Mouse (Mus musculus): Measurements from ENCODE around the gene Ubox5. TPM values are rescaled to one million over a fixed set of nuclear protein-coding genes. Genes with fewer than 3 reads are reported as not detected.
A peak's percentile ranks its signal among the peaks of the same experiment; 100 is the strongest.

The Ubox5 gene
- 10.8 and 11.0 TPM in 2 replicates for polyA plus RNA-seq (2015; fragmentation: Nextera tagmentation; extraction: Ambion mirVana)

DNA sequence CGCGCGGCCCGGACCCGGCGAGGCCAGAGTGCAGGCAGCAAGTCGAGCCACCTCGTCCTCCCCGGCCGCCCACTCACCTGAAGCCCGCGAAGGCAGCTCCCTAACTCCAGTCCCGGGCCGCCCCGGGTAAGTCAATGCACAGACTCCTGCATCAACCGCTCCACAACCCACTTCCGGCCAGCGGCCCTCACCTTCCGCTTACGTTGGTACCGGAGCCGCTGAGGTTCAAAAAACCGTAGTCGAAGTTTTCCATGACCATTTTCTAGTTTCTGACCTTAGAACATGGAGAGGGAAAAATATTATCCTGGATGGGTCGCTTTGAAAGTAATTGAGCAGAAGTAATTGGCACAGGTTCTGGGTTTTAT, at the start of gene Ubox5, which contains the start of gene Fastkd5:
Gene Ubox5, minus strand, starts transcription at position 200 of the 365 bp plus-strand sequence.
Gene Fastkd5, minus strand, starts transcription at position 189 of the 365 bp plus-strand sequence.
- Histone ChIP-seq H3K4me2 (peak within 1 kb of the TSS; percentile 81), H3K27me3 (peaks cover 14% of the 10 kb centered on the region), H3K9me3 (no peaks in the 10 kb centered on the region), H3K27ac (peak within 1 kb of the TSS; percentile 82), H3K36me3 (peaks cover 23% of the 10 kb centered on the region), H3K4me3 (peak within 1 kb of the TSS; percentile 100), H3K4me1 (peaks cover 16% of the 10 kb centered on the region), H3K9ac (peak within 1 kb of the TSS; percentile 96)
- WGBS = under 1% methylated on average over 25 of the region's 25 CpGs
- ATAC-seq (ENCODE audit: insufficient number of reproducible peaks, low FRiP score, low TSS enrichment, low read depth) = peak; percentile 66; the same call in 1 of the 2 replicates

GRCm38 (mm10) chr2:130679154-130679553, 49.3 kb upstream of the Ubox5 start:
- WGBS = 92% methylated on average over 12 of the region's 12 CpGs

GRCm38 (mm10) chr2:130677211-130677610, 47.4 kb upstream of the Ubox5 start:
- no peaks in the 10 kb centered on the region for H3K9me3 ChIP-seq
- no peak overlapping the region for H3K4me3 ChIP-seq
- WGBS = 80% methylated on average over 10 of the region's 10 CpGs
- H3K4me1 ChIP-seq = no peaks in the 10 kb centered on the region
- H3K36me3 ChIP-seq = peaks cover 89% of the 10 kb centered on the region
- H3K27me3 ChIP-seq = no peaks in the 10 kb centered on the region
- H3K9ac ChIP-seq = no peak overlapping the region
- no peak overlapping the region for H3K27ac ChIP-seq
- no peak for ATAC-seq (ENCODE audit: insufficient number of reproducible peaks, low FRiP score, low TSS enrichment, low read depth)
- H3K4me2 ChIP-seq = no peak overlapping the region

More at GRCm38 (mm10) chr2:130679154-130679553, 49.3 kb upstream of the Ubox5 start:
- no peak overlapping the region for H3K4me3 ChIP-seq
- H3K36me3 ChIP-seq = peaks cover 92% of the 10 kb centered on the region
- no peaks in the 10 kb centered on the region for H3K9me3 ChIP-seq
- no peak overlapping the region for H3K4me2 ChIP-seq
- no peak overlapping the region for H3K9ac ChIP-seq
- ATAC-seq (ENCODE audit: insufficient number of reproducible peaks, low FRiP score, low TSS enrichment, low read depth) = no peak
- no peaks in the 10 kb centered on the region for H3K27me3 ChIP-seq
- H3K27ac ChIP-seq = no peak overlapping the region
- H3K4me1 ChIP-seq = no peaks in the 10 kb centered on the region

DNA sequence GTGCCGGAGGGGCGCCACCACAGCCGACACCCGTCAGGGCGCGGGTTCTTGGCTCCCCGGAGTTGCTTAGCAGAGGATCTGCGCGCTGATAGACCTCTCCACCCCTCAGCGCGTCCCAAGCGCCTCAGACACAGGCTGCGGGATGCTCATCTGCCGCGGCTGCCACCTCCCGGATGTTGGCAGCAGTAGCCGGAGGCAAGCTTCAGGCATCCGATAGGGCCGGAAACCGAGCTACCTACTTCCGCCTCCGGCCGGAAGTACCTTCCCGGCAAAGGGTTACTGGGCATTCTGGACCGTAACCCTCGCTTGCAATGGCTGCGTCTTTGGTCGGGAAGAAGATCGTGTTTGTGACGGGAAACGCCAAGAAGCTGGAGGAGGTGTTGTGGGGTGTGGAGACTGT, 37.7 kb upstream of the Ubox5 start, which contains the start of gene Itpa:
Gene Itpa, plus strand, starts transcription at position 52 of the 400 bp plus-strand sequence.
- under 1% methylated on average over 31 of the region's 31 CpGs for WGBS
- peak within 1 kb of the TSS; percentile 65 for H3K9ac ChIP-seq
- ATAC-seq (ENCODE audit: insufficient number of reproducible peaks, low FRiP score, low TSS enrichment, low read depth) = peak; percentile 25; the same call in 1 of the 2 replicates

GRCm38 (mm10) chr2:130664102-130664701, 34.4 kb upstream of the Ubox5 start, which contains the start of gene Ddrgk1:
Gene Ddrgk1, minus strand, starts transcription at chr2:130664659.
- H3K27me3 ChIP-seq = no peaks in the 10 kb centered on the region
- peaks cover 40% of the 10 kb centered on the region for H3K36me3 ChIP-seq
- peak; percentile 97 for ATAC-seq (ENCODE audit: insufficient number of reproducible peaks, low FRiP score, low TSS enrichment, low read depth)
- no peaks in the 10 kb centered on the region for H3K9me3 ChIP-seq
- peak within 1 kb of the TSS; percentile 76 for H3K4me2 ChIP-seq
- H3K4me3 ChIP-seq = peak within 1 kb of the TSS; percentile 70
- H3K27ac ChIP-seq = peak within 1 kb of the TSS; percentile 99
- peak within 1 kb of the TSS; percentile 85 for H3K9ac ChIP-seq
- H3K4me1 ChIP-seq = peaks cover 34% of the 10 kb centered on the region
- WGBS = under 1% methylated on average over 40 of the region's 40 CpGs

More for the DNA sequence above, 37.7 kb upstream of the Ubox5 start, which contains the start of gene Itpa:
- peak within 1 kb of the TSS; percentile 69 for H3K4me3 ChIP-seq
- H3K9me3 ChIP-seq = no peaks in the 10 kb centered on the region
- H3K36me3 ChIP-seq = peaks cover 27% of the 10 kb centered on the region
- H3K4me1 ChIP-seq = peaks cover 36% of the 10 kb centered on the region
- H3K27ac ChIP-seq = peak within 1 kb of the TSS; percentile 90
- no peaks in the 10 kb centered on the region for H3K27me3 ChIP-seq
- H3K4me2 ChIP-seq = peak within 1 kb of the TSS; percentile 75

DNA sequence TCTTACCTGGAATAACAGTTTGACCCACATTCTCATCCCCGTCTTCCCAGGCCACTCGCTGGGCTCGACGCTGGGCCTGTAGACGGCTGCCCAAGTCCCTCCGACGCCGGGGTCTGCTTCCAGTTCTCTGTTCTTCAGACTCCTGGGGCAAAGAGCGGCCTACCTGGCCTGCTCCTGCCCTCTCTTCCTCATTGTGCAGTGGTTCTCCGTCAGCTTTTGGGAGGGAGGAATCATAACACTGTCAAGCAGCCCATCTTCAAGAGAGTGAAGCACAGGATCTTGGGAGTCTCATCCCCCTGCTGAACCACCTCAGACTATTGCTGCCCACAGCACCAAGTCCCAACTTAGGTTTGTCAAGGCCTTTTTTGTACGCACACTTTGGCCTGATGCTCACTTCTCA, 33.5 kb upstream of the Ubox5 start:
- Histone ChIP-seq H3K9me3 (no peaks in the 10 kb centered on the region), H3K27ac (no peak overlapping the region), H3K36me3 (peaks cover 48% of the 10 kb centered on the region), H3K9ac (0 out of 2 replicates have a peak overlapping the region, but pooled peaks have one; percentile 7), H3K4me3 (peak overlapping the region; percentile 70), H3K4me1 (peaks cover 30% of the 10 kb centered on the region), H3K27me3 (no peaks in the 10 kb centered on the region), H3K4me2 (peak overlapping the region; percentile 76)
- WGBS = 92% methylated on average over 11 of the region's 11 CpGs
- no peak for ATAC-seq (ENCODE audit: insufficient number of reproducible peaks, low FRiP score, low TSS enrichment, low read depth)

DNA sequence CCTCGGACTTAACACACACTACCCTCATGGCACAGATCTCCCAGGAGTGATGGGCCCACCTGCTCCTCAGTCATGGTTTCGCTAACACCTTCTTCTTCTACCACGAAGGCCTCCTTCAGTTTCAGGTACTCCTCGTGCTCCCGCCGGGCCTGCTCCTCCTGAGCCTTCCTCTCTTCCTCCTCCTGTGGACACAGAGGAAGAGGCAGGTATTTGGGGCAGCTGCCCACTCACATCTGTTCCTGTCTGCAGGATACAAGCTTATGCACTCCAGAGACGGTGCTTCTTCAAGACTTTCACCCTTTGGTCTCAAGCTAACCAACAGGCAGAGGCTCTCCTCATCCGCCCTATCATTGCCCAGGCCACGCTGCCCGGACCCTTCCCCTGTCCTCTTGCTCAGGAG, 28.7 kb upstream of the Ubox5 start:
- H3K36me3 ChIP-seq = peaks cover 96% of the 10 kb centered on the region
- no peak overlapping the region for H3K9ac ChIP-seq
- ATAC-seq (ENCODE audit: insufficient number of reproducible peaks, low FRiP score, low TSS enrichment, low read depth) = no peak

DNA sequence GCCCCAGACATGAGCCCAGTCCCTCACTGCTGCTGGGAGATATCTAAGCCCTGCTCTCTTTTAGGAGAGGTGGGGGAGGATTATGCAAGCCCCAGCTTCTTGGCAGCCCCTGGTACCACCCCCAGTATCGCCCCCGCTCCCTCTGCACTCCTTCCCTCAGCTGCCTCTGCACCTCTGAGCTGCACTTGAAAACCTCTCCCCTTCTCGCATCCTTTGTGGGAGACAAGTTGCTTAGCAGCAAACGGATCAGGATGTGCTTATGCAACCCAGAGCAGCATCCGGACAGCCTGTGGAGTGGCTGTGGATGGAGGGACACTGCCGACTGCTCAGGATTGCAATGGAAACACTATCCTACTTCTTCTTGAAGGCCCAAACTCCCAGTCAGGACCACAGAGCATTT, 27.7 kb upstream of the Ubox5 start:
- no peak overlapping the region for H3K4me2 ChIP-seq
- peaks cover 95% of the 10 kb centered on the region for H3K36me3 ChIP-seq
- H3K9me3 ChIP-seq = no peaks in the 10 kb centered on the region
- 88% methylated on average over 6 of the region's 6 CpGs for WGBS
- no peak overlapping the region for H3K4me3 ChIP-seq
- no peak overlapping the region for H3K9ac ChIP-seq
- ATAC-seq (ENCODE audit: insufficient number of reproducible peaks, low FRiP score, low TSS enrichment, low read depth) = no peak
- no peaks in the 10 kb centered on the region for H3K27me3 ChIP-seq
- no peak overlapping the region for H3K27ac ChIP-seq
- H3K4me1 ChIP-seq = peaks cover 1% of the 10 kb centered on the region

More for the DNA sequence above, 28.7 kb upstream of the Ubox5 start:
- WGBS = 92% methylated on average over 10 of the region's 10 CpGs
- H3K9me3 ChIP-seq = no peaks in the 10 kb centered on the region
- H3K4me3 ChIP-seq = no peak overlapping the region
- no peaks in the 10 kb centered on the region for H3K27me3 ChIP-seq
- peaks cover 11% of the 10 kb centered on the region for H3K4me1 ChIP-seq
- no peak overlapping the region for H3K27ac ChIP-seq
- H3K4me2 ChIP-seq = no peak overlapping the region

GRCm38 (mm10) chr2:130656536-130656935, 26.7 kb upstream of the Ubox5 start:
- Histone ChIP-seq H3K9ac (no peak overlapping the region), H3K27ac (no peak overlapping the region), H3K27me3 (no peaks in the 10 kb centered on the region), H3K9me3 (no peaks in the 10 kb centered on the region), H3K4me2 (no peak overlapping the region), H3K4me3 (no peak overlapping the region), H3K36me3 (peaks cover 90% of the 10 kb centered on the region), H3K4me1 (no peaks in the 10 kb centered on the region)
- no peak for ATAC-seq (ENCODE audit: insufficient number of reproducible peaks, low FRiP score, low TSS enrichment, low read depth)
- 92% methylated on average over 9 of the region's 9 CpGs for WGBS

DNA sequence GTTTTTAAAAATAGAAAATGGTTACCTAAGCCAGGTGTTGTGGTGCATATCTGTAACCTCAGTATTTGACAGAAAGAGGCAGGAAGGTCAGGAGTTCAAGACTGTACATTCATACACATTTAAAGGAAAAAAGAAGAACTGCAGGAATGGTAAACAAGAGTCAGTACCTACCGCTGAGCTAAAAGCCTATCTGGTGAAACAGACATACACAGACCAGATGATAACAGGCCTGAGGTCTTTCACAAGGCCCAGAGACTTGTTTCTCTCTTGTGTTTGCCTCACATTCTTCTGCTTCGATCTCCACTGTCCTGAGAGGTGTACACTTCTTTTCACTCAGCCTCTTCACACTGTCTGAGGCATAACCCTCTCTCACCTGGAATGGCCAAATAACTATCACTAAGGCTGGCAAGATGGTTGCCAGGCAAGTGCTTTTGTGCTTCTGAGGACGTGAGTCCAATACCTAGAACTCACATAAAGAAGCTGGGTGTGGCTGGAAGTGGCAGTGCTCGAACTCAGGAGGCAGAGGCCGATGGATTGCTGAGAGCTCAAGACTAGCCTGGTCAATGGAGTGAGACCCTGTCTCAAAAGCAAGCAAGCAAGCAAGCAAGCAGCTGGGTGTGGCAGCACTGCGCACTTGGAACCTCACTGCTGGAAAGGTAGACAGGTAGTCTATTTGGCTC, 26.0 kb upstream of the Ubox5 start:
- no peak overlapping the region for H3K27ac ChIP-seq
- H3K36me3 ChIP-seq = peaks cover 90% of the 10 kb centered on the region
- ATAC-seq (ENCODE audit: insufficient number of reproducible peaks, low FRiP score, low TSS enrichment, low read depth) = no peak

DNA sequence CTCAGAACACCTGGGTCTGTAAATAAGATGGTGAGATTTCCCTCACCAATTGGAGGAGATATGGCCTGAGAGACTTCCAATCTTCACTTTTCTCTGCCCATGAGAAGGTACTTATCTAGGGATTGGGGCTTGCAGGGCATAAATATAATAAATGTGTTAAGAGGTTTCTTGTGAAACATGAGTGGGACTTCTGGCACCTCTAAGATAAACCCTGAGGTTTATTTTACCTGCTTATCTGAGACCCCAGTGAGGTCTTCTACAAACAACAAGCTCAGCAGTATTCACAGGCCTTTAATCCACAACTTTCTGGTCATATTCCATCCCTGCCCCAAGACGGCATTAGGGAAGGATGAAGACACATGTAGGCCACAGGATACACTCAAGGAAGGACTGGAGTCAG, 23.9 kb upstream of the Ubox5 start:
- no peak overlapping the region for H3K4me3 ChIP-seq
- ATAC-seq (ENCODE audit: insufficient number of reproducible peaks, low FRiP score, low TSS enrichment, low read depth) = no peak
- no peak overlapping the region for H3K27ac ChIP-seq
- 81% methylated on average over 1 of the region's 1 CpGs for WGBS
- no peaks in the 10 kb centered on the region for H3K27me3 ChIP-seq
- no peak overlapping the region for H3K4me2 ChIP-seq
- H3K4me1 ChIP-seq = no peaks in the 10 kb centered on the region
- H3K36me3 ChIP-seq = peaks cover 81% of the 10 kb centered on the region
- H3K9ac ChIP-seq = no peak overlapping the region
- no peaks in the 10 kb centered on the region for H3K9me3 ChIP-seq

More for the DNA sequence above, 26.0 kb upstream of the Ubox5 start:
- Histone ChIP-seq H3K4me3 (no peak overlapping the region), H3K9ac (no peak overlapping the region), H3K27me3 (no peaks in the 10 kb centered on the region), H3K4me1 (no peaks in the 10 kb centered on the region), H3K9me3 (no peaks in the 10 kb centered on the region), H3K4me2 (no peak overlapping the region)
- 88% methylated on average over 6 of the region's 6 CpGs for WGBS

GRCm38 (mm10) chr2:130653303-130653702, 23.5 kb upstream of the Ubox5 start:
- peaks cover 77% of the 10 kb centered on the region for H3K36me3 ChIP-seq
- 80% methylated on average over 2 of the region's 2 CpGs for WGBS

More at GRCm38 (mm10) chr2:130653303-130653702, 23.5 kb upstream of the Ubox5 start:
- H3K4me3 ChIP-seq = no peak overlapping the region
- no peak for ATAC-seq (ENCODE audit: insufficient number of reproducible peaks, low FRiP score, low TSS enrichment, low read depth)
- no peak overlapping the region for H3K9ac ChIP-seq
- H3K4me1 ChIP-seq = no peaks in the 10 kb centered on the region
- H3K27me3 ChIP-seq = no peaks in the 10 kb centered on the region
- no peak overlapping the region for H3K27ac ChIP-seq
- H3K4me2 ChIP-seq = no peak overlapping the region
- no peaks in the 10 kb centered on the region for H3K9me3 ChIP-seq

Measured in limb, embryonic 15.5 days (tissue).